Mouse (Mus musculus) spleen, adult 18-20 months (tissue): ENCODE results near the gene Tango2.

Source experiments
- DNase-seq, 2 experiments: peaks; one replicate each; pipeline ENCODE4 v3.0.0; 2022; ENCODE audit warnings: mixed read lengths in 2 of 2

Tango2 gene

GRCm38 (mm10) chr16:18381621-18382258 lies 33.8 kb upstream of the Tango2 start:
- DNase-seq, result no peak

- DNase-seq, result no peak
Measured at GRCm38 (mm10) chr16:18380495-18381063, 32.7 kb upstream of the Tango2 start.

- DNase-seq, result no peak
Measured at GRCm38 (mm10) chr16:18379338-18380001, 31.6 kb upstream of the Tango2 start.

GRCm38 (mm10) chr16:18378489-18378888 lies 30.6 kb upstream of the Tango2 start:
- no peak for DNase-seq

GRCm38 (mm10) chr16:18377203-18377602 lies 29.3 kb upstream of the Tango2 start:
- no peak for DNase-seq

GRCm38 (mm10) chr16:18376297-18376954 lies 28.5 kb upstream of the Tango2 start:
- no peak for DNase-seq

GRCm38 (mm10) chr16:18373632-18374031 lies 25.7 kb upstream of the Tango2 start:
- DNase-seq, result no peak

GRCm38 (mm10) chr16:18370197-18370596 lies 22.3 kb upstream of the Tango2 start:
- no peak for DNase-seq

GRCm38 (mm10) chr16:18366849-18367248 lies 18.9 kb upstream of the Tango2 start:
- DNase-seq, result no peak

- DNase-seq, result no peak
Measured at GRCm38 (mm10) chr16:18362948-18363347, 15.0 kb upstream of the Tango2 start.

- DNase-seq, result no peak
Measured at GRCm38 (mm10) chr16:18360151-18360805, 12.4 kb upstream of the Tango2 start.

- no peak for DNase-seq
Measured at GRCm38 (mm10) chr16:18357977-18358376, 10.1 kb upstream of the Tango2 start.

GRCm38 (mm10) chr16:18356961-18357360 lies 9.1 kb upstream of the Tango2 start:
- DNase-seq, result no peak

GRCm38 (mm10) chr16:18353106-18353505 lies 5.2 kb upstream of the Tango2 start:
- DNase-seq, result no peak

- peak in 1 of 2 experiments; percentile 26 for DNase-seq
Measured at GRCm38 (mm10) chr16:18351313-18352055, 3.6 kb upstream of the Tango2 start.

- DNase-seq, result no peak
Measured at GRCm38 (mm10) chr16:18349761-18350325, 1.9 kb upstream of the Tango2 start.

- peak in 1 of 2 experiments; percentile 13 for DNase-seq
Measured at GRCm38 (mm10) chr16:18348601-18349175, 785 bp upstream of the Tango2 start.

- DNase-seq, result peak; percentile 66 to 79
Measured at GRCm38 (mm10) chr16:18345243-18345642, 2.7 kb downstream of the Tango2 start.

GRCm38 (mm10) chr16:18343778-18344177 lies 4.1 kb downstream of the Tango2 start:
- DNase-seq, result peak; percentile 94 to 96

GRCm38 (mm10) chr16:18342650-18343570 lies 5.0 kb downstream of the Tango2 start:
- no peak for DNase-seq
